Mouse (Mus musculus) T-helper 2 cell (primary cell): ENCODE data around the gene Ptgs1.

ENCODE experiments used
- in situ Hi-C: fragments of 300-600 bp; cut with MboI, MseI; formaldehyde crosslinking; loops from one replicate; pipeline ENCODE4 v1.15.1; 2025; ENCODE audit warnings: high pct_unique_total_duplicates

Gene Ptgs1

DNA sequence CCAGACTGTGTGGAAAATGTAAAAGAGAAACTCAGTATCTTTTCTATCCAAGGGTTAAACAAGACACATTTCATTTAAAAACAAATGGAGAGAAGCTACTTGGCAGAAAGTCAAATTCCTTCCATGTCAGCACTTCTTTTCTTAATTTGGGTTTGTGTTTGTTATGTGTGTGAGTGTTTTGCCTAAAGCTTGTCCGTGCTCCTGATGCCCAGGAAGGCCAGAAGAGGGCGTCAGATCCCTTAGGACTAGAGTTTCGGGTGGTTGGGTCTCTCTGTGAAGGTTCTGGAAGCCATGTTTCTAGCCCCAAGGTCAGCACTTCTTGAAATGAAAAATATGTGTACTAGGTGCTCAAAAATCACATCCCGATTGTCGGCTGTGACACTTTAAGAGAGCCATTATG is 15.8 kb upstream of the Ptgs1 start:
- in situ Hi-C loops = no loop called here

DNA sequence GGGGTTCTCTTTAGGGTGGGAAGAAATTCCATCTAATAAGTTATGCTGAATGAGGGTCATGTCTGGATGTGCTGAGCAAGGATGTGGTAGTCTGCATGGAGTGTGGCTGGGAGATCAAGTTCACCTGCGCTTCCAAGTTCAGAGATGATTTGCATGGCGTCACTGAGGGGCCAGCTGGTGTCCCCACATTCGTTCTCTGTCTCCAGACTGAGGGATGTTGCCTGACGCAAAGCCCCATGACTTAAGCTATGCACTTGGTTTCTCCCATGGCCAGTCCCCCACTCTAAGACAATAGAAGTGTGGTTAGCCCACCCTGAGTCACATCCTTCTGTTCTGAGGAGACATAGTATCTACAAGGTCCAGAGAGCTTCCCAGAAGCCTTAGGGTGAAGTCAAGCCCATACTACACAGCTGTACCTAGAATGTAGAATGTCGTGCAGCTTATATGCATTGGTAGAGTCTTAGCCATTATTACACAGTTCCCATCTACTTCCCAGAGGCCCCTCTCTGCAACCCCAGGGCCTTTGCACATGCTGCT is 15.0 kb upstream of the Ptgs1 start:
- in situ Hi-C loops = no loop called here

DNA sequence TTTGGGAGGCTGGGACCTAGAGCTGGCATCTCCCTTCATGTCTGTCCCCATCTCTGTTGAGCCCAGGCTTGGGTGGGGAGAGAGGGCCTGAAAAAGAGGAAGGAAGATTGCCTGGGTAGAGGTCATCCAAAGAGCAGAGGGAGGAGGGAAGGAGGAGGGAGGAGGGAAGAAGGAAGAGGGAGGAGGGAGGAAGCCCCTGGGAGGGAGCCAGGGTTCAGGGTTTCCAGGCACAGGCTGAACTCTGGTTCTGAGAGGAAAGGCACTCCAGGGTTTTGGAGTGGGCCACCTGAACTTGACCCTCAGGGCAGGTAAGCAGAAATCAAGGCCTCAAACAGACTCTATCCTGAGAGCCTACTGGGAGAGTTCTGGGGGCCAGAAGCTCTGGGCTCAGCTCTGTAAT is 13.7 kb upstream of the Ptgs1 start:
- in situ Hi-C loops = no loop called here

DNA sequence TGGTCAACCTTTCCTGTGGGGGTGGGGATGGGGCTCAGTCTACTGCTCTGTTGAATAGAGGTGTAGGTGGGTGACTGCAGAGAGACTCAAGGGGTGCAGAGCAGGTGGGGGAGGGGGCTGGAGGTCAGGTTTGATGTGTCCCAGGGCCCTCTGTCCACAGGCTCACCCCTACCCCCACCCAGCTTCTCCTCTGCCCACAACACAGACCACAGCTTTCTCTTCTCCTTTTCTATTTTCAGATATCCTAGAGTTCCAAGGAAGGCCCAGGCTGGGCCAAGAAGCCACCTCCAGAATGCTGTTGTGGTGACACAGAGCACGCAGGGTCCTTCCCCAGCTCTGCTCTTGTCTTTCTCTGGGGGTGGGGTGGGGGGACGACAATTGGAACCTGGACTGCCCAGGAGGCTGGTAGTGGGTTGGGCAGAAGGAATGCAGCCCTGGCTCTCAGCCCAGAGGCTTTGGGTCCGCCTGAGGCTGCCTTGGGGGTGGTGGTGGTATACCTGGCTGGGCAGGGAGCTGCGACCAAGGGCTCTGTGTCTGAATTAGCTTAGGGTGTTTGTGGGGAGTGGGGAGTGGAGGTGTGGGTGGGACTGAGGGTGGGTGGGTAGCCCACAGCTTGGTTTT is 13.2 kb upstream of the Ptgs1 start:
- in situ Hi-C loops = no loop called here

DNA sequence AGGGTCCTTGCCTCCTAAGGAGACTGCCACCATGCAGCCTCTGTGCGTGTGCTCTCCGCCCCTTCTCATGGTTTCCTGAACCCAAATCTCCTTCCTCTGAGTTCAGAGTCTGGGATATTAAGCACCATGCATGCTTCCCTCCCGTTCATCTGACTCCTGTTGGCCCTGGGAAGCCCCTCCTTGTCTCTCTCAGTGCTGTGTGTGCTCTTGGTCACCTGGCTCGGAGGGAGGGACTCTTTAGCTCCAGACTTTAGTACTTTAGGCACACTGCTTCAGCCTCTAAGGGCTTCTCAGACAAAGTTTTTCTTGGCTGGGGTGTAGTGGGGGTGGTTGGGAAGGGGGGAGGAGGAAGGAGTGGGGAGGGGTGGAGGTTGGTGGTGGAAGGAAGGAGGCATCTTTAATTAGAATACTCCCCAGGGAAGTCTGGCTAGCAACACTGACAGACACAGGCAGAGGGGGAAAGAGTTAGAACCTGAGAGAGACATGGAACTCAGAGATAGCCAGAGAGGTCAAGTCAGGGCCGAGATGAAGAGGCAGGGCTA is 12.5 kb upstream of the Ptgs1 start:
- in situ Hi-C loops = no loop called here

DNA sequence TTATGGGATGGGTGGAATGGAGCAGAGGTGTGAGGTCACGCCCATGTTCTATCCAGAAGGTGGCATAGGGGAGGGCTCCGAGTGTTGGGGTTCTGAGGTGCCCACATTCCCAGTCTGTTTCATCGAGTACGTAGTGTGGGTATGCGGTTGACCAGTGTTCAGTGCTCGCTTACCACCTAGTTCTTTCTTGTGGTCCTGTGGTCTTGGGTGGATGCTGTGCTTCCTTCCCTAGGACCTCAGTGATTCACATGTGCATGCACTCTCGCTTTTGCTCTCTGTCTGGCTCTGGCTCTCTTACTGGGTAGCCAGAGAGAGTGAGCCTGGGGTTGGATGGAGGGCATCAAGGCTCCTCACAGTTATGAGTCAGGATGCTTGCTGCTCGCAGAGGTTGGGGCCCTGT is 10.1 kb upstream of the Ptgs1 start:
- in situ Hi-C loops = loop anchor here (10.0 kb wide), 1 partner anchor 1115 kb away; no protein-coding TSS in a partner anchor

DNA sequence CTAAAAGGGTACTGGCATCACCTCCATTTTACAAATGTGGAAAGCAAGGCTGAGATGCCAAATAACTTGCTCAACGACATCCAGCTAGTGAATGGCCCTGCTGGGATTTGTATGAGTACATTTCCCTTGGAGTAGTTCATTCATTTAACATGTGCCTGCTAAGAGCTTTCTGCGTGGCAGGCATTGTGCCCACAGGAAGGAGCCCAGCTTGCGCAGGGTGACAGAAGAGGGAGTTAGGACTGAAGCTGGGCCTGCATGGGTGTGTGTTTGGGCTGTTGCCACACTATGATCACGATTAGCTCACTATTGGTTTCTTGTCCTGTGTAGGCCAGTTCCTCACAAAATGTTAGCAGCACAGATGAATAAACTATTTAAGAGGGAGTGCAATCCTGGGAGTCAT is 9.3 kb upstream of the Ptgs1 start:
- in situ Hi-C loops = loop anchor here (10.0 kb wide), 1 partner anchor 1114 kb away; no protein-coding TSS in a partner anchor

DNA sequence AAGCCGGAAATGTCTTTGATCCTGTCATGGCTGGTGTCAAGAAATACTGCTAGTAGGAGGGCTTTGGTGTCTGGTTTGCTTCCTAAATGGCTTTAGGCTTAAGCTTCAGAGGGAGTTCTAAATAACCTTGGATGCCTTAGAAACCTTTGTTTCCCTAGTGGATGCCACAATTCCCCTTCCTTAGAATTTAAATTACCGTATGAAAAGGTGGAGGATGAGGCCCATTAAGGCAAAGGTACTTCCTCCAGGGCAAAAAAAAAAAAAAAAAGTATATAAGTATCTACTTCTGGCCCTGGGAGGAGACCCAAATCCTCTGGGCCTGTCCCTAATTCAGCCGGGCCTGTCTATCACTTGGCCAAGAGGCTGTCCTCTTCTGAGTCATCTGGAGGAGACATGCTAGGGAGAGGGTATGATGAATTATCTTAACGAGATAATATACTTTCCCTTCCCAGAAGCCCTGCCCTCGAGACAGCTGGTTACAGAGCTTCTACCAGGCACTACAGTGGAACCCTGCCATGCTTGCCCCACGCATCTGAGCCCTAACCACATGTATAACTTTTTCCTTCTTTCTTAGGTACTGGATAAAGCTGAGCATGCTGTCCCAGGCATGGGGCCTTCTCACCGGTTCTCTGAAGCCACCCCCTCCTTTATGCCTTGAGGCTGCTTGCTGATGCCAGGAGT is 7.9 kb upstream of the Ptgs1 start:
- in situ Hi-C loops = loop anchor here (10.0 kb wide), 1 partner anchor 1112 kb away; no protein-coding TSS in a partner anchor

DNA sequence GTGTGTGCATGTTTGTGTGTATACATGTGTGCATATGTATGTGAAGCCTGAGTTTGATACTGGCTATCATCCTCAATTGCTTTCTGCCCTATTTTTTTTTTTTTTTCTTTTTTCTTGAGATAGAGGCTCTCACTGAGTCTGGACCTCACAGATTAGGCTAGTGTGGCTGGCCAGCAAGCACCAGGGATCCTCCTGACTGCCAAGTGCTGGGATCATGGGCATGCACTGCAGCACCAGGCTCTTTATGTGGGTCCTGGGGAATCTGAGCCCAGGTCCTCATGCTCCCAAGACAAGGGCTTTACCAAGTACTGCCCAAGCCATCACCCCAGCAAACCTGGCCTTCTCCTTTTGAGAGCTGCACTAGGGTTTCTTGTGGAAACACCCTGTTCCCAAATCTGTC is 6.8 kb upstream of the Ptgs1 start:
- in situ Hi-C loops = loop anchor here (10.0 kb wide), 1 partner anchor 1111 kb away; no protein-coding TSS in a partner anchor

DNA sequence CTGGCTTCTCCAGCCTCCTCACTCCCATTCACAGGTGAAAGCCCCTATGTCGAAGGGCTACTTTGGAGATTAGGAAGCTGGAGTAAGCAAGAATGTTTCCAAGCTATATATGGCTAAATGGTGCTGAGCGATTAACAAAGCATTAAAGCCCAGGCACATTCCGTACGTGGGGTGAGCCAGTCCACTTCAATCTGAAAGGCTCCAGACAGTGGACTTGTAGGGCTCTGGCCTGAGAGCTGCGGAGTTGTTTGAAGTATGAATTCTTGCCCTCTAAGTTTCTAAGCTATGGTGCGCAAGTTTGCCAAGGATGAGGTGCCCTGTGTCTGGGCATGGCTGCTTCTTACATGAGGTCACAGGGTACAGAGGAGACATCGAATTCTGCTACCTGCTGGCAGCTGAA is 6.1 kb upstream of the Ptgs1 start:
- in situ Hi-C loops = loop anchor here (10.0 kb wide), 1 partner anchor 1111 kb away; no protein-coding TSS in a partner anchor

DNA sequence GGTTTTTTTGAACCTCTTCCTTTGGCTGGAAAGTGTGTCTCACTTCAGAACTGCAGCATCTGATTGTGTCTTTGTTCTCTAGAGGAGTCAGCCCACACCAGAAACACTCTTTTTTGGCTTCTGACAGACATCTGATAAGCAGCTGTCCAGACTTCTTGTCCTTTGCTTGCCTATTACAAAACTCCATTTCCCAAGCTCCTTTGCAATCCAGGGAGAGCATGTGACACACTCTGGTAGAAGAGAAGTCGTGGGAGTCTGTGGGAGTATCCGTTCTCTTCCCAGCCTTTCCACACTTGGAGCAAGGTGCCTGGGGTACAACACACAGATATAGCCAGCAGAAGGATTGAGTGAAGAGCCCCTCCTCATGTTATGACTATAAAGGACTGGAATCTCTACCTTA is 5.6 kb upstream of the Ptgs1 start:
- in situ Hi-C loops = loop anchor here (10.0 kb wide), 1 partner anchor 1110 kb away; no protein-coding TSS in a partner anchor

DNA sequence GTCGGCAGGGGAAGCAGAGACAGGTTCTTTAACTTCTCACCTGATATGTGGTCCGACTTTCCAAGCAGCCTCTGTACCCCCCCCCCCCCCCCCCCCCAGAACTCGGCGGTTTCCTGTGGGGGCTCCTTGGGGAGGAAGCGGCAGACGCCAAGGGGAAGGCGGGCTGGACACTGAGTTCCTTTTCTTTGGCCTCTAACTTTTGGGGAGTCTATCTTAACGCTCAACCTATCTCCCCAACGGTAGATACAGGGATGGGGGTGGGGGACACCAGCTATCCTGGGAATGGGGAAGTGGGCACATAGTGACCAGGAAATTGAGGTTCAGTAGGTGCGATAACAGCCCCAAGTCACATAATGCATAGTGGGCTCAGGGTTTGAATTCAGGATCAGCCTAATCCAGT is 741 bp downstream of the Ptgs1 start:
- in situ Hi-C loops = no loop called here

DNA sequence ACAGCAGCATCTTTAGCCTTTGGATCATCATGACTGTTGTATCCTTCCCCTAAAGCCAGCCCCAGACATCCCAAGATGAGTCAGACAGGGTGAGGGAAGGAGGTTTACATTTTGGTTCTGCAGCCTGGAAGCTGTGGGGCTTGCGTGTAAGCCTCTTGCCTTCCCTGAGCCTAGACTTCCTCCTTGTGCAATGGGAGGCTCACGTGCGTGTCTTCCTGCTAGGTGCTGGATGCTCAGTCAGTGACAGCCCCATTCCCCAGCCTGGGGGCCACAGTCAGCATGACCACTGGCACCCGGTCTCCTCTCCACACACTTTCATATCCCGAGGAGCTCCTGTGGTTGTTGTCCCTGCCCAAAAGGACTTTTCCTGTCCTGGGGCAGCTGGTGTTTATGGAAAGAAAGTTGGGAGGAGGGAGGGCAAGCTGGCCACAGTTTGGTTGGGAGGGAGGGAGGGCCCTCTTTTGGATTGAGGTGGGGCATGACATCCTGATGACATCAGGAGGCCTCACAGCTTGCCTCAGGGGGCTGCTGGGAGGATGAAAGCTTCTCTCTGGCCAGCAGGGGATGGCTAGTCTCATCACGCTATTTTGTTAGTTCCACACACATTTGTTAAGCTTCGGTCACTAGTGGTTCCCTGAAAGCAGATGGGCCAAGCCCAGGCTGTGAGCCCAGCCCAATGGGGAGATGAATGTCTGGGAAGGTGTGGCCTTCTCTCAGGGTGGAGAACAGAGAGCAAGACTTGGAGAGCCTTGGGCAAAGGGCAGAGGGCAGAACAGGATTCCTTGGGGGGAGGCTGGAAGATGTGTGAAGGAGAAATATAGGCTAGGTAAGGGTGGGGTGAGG is 4.5 kb downstream of the Ptgs1 start:
- in situ Hi-C loops = no loop called here

DNA sequence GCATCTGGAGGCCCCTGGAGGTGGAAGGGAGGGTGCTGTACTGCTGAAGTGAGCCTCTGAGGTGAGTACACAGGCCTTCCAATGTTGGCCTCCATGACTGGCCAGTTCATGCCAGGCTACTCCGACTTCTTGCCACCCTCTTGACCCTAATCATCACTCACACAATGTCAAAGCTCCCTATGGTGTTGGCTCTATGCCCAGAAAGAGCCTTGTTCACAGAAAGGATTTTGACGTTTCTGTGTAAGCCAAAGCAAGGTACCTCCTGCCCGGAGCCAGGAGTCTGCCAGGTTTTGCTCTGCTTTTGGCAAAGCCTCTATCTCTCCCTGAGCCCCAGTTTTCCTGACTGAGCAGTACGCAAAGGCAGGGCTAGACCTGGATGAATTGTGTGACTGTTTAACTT is 5.7 kb downstream of the Ptgs1 start:
- in situ Hi-C loops = no loop called here

DNA sequence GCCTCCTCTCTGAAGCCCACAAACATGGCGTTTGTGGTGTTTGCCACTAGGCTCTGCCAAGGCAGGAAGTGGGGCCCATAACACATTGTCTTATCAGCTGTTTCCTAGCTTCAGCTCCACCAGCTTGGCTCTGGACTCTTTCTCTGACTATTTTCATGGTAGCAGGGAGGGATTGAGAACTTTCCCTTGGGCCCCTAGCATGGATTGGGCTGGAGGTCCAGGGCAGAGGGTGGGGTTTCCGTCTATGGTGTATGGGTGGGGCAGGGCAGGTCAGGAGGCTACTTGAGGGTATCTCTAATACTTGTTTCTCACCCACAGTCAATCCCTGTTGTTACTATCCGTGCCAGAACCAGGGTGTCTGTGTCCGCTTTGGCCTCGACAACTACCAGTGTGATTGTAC is 6.7 kb downstream of the Ptgs1 start:
- in situ Hi-C loops = no loop called here

DNA sequence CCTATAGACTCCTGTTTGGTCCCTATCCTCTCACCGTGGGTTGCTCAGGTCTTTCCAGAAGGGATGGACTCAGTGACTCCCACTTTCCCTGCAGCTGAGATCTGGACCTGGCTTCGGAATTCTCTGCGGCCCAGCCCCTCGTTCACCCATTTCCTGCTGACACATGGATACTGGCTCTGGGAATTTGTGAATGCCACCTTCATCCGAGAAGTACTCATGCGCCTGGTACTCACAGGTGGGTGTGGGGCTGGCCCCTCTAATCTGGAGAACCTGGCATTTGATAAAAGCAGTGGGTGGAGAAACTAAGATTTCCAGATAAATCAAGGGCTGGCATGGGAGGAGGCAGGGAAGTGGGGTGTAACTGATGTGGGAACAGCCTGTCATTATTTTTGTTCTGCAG is 7.3 kb downstream of the Ptgs1 start:
- in situ Hi-C loops = no loop called here

DNA sequence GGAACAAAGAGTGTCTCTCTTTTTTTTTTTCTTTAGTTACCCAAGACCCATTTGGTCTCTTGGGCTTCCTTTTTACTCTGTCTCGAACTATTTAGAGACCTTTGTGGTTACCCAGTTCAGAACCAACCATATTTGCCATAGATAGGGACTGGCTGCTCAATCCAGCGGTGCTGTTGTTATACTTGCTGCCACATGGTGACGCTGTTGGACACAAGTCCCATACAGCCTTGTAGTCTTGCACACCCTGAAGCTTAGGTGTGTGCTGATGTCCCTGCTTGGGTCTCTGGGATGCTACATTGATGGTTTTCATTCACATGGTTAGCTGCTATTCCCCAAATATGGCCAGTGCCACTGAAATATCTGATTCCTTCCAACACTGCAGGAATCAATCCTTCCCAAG is 8.2 kb downstream of the Ptgs1 start:
- in situ Hi-C loops = no loop called here

DNA sequence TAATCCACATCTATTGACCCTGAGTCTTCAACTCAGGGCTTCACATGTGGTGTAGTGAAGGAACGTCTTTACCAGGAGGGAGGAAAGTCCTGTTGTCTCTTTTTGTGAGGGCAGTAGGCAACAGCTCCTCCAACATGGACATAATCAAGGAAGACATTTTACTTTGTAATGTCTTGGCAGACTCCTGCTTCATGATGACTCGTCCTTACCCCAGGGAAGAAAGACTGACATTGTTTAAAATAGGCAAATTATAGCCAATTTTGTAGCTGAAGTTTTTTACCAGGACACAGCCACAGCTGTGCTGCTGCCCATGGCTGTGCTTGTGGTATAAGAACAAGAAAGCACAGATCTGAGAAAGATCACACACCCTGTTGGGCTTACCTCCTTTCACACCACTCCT is 8.7 kb downstream of the Ptgs1 start:
- in situ Hi-C loops = no loop called here

DNA sequence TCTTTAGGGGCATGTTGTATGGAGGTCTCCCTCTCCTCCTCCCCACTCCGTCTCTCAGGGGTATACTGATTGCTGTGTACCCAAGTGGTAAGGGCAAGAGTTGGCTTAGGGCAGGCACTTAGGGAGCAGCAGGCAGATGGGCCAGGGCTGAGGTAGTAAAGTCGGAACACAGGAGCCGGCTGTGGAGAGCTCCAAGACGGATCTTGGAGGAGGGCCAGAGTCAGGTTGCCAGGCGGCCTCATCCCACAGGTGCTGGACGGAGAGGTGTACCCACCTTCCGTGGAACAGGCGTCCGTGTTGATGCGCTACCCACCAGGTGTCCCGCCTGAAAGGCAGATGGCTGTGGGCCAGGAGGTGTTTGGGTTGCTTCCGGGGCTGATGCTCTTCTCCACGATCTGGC is 12.3 kb downstream of the Ptgs1 start:
- in situ Hi-C loops = no loop called here

DNA sequence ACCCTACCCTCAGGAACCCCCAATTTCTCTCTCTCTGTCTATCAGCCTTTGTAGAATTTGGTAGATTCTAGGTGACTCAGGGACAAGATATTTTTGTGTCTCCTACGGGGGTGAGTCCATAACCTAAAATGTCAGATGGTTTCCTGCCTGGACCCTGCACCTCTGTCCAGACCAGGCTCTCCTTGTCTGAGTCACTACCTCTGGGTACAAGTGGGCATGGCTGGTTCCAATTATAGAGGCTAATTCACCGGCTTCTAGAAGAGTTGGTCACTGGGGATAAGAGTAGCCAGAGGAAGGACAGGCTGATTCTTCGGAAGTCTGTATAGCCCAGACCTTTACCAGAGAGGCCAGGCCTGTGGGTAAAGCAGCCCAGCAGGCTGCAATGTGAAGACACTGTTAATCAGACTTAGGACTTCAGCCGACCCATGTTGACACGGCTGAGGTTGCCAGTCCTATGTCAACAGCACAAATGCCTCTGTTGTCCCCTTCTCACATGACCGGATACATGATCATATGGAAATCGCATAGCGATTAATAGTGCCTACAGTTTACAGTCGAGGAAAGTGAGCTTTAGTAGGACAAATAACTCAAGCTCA is 13.2 kb downstream of the Ptgs1 start:
- in situ Hi-C loops = no loop called here

DNA sequence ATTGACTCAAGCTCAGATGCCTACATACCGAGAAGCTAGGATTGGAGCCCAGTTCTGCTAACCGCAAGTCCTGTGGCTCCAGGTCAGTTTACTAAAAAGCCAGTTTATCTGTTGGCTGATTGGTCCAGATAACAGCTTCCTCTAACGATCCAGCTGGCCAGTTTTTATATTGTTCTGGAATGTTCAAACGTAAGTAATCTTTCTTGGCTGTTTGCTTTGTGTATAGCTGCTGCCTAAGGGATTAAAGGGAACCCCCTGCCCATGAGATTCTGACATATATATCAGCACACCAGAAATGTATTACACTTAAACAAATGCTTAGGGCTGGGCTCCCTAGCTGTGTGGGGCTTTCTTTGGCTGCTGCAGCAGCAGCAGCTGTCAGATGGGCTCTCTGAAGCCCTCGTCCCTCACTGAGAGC is 13.7 kb downstream of the Ptgs1 start:
- in situ Hi-C loops = no loop called here

DNA sequence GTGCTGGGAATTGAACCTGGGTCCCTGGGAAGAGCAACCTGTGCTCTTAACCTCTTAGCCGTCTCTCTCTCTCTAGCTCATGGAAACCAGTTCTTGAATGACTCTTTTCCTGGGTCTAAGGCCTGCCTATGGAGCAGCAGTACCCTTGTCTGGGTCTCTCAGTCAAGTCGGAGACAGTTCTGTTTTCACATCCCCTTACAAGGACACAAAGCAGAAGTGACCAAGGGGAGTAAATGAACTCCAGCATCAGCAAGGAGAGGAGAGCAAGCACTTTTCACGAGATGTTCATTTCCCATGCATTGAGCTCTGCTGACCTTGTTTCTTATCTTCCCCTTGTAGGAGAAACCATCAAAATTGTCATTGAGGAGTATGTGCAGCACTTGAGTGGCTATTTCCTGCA is 14.5 kb downstream of the Ptgs1 start:
- in situ Hi-C loops = no loop called here
